Mouse (Mus musculus): ENCODE results near the gene Kcnd3. TPM values are rescaled to one million over a fixed set of nuclear protein-coding genes. Genes with fewer than 3 reads are reported as not detected.

The Kcnd3 gene
- total and polyA plus RNA-seq, 2 experiments from 2014 or later, result 7.5 to 48.9 TPM

- no peaks in the 10 kb centered on the region for H3K9me3 ChIP-seq (ENCODE audit: low read length)
- 47% methylated on average over 8 of the region's 8 CpGs for WGBS
- no peak overlapping the region for H3K9ac ChIP-seq
- H3K4me2 ChIP-seq (ENCODE audit: low read depth), result no peak overlapping the region
- no peak overlapping the region for H3K4me3 ChIP-seq (ENCODE audit: low read depth, low read length)
- H3K27me3 ChIP-seq (ENCODE audit: insufficient read depth, low read length), result no peaks in the 10 kb centered on the region
- no peak for TF ChIP-seq CTCF (IDR thresholded peaks at IDR 0.05; ENCODE audit: low read depth)
- DNase-seq (no peak), ATAC-seq (no peak)
- H3K27ac ChIP-seq (ENCODE audit: low read depth, low read length), result no peak overlapping the region
- no peaks in the 10 kb centered on the region for H3K36me3 ChIP-seq (ENCODE audit: insufficient read depth)
- H3K4me1 ChIP-seq (ENCODE audit: insufficient read depth), result peaks cover 8% of the 10 kb centered on the region; the same call in 1 of the 2 replicates
Measured at GRCm38 (mm10) chr3:105487171-105487570, 35.0 kb downstream of the Kcnd3 start.

DNA sequence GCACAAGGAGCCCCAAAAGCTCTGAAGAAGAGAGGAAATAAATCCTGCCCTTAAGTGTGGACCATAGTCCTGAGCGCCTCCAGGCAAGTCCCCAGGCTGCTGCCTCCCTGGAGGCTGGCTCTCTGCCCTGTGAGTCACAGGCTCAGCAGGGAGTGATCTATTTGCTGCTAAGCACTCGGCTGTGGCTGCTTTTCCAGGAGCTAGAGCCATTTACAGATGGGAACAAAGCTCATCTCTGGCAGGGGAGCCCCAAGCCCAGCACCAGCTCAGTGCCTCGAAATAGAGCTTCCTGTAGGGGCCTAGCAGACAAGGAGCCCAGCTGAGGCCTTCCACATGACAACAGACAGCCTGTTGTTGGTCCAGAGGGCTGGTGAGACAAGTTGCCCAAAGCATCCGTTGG is 37.5 kb downstream of the Kcnd3 start:
- Histone ChIP-seq H3K4me3 (ENCODE audit: low read depth, low read length) (no peak overlapping the region), H3K36me3 (ENCODE audit: insufficient read depth) (no peaks in the 10 kb centered on the region), H3K9me3 (ENCODE audit: low read length) (no peaks in the 10 kb centered on the region), H3K4me2 (ENCODE audit: low read depth) (no peak overlapping the region), H3K27me3 (ENCODE audit: insufficient read depth, low read length) (no peaks in the 10 kb centered on the region), H3K4me1 (ENCODE audit: insufficient read depth) (0 out of 2 replicates have a peak, but pooled peaks cover 8% of the 10 kb centered on the region), H3K27ac (ENCODE audit: low read depth, low read length) (peak overlapping the region; percentile 57), H3K9ac (no peak overlapping the region)
- peak; percentile 73 for ATAC-seq
- no peak for TF ChIP-seq CTCF (IDR thresholded peaks at IDR 0.05; ENCODE audit: low read depth)
- 18% methylated on average over 4 of the region's 4 CpGs for WGBS
- DNase-seq, result peak; percentile 67

GRCm38 (mm10) chr3:105494886-105495285 is 42.8 kb downstream of the Kcnd3 start:
- H3K27ac ChIP-seq (ENCODE audit: low read depth, low read length), result no peak overlapping the region
- 0 out of 2 replicates have a peak, but pooled peaks cover 5% of the 10 kb centered on the region for H3K4me1 ChIP-seq (ENCODE audit: insufficient read depth)
- no peak overlapping the region for H3K4me2 ChIP-seq (ENCODE audit: low read depth)
- H3K4me3 ChIP-seq (ENCODE audit: low read depth, low read length), result no peak overlapping the region
- ATAC-seq (no peak), DNase-seq (no peak)
- no peaks in the 10 kb centered on the region for H3K36me3 ChIP-seq (ENCODE audit: insufficient read depth)
- WGBS, result 84% methylated on average over 9 of the region's 9 CpGs
- H3K9ac ChIP-seq, result no peak overlapping the region
- no peaks in the 10 kb centered on the region for H3K27me3 ChIP-seq (ENCODE audit: insufficient read depth, low read length)
- H3K9me3 ChIP-seq (ENCODE audit: low read length), result no peaks in the 10 kb centered on the region
- TF ChIP-seq CTCF (IDR thresholded peaks at IDR 0.05; ENCODE audit: low read depth), result no peak

DNA sequence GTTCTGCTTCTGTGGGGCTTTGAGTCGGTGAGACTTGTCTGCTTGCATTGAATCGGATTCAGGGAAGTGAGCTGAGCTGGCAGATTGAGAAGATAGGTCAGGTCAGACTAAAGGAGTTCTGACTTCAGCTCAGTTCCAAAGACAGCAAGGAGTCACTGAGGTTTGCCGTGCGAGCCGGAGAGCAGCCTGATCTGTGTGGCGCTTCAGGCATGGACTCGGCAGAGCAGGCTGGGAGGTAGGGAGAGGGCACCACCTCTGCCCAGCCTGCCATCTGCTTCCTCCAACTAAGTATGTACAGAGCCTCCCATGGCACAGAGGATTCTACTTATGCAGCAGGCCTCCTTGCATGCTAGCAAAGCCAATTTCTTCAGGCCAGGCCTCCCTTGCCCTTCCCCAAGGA is 44.1 kb downstream of the Kcnd3 start:
- Histone ChIP-seq H3K9ac (no peak overlapping the region), H3K9me3 (ENCODE audit: low read length) (no peaks in the 10 kb centered on the region), H3K27me3 (ENCODE audit: insufficient read depth, low read length) (no peaks in the 10 kb centered on the region), H3K4me1 (ENCODE audit: insufficient read depth) (0 out of 2 replicates have a peak, but pooled peaks cover 4% of the 10 kb centered on the region), H3K36me3 (ENCODE audit: insufficient read depth) (no peaks in the 10 kb centered on the region), H3K4me2 (ENCODE audit: low read depth) (no peak overlapping the region), H3K4me3 (ENCODE audit: low read depth, low read length) (no peak overlapping the region), H3K27ac (ENCODE audit: low read depth, low read length) (no peak overlapping the region)
- DNase-seq (no peak), ATAC-seq (no peak)
- TF ChIP-seq CTCF (IDR thresholded peaks at IDR 0.05; ENCODE audit: low read depth), result no peak
- 77% methylated on average over 7 of the region's 7 CpGs for WGBS

- Histone ChIP-seq H3K4me1 (ENCODE audit: insufficient read depth) (0 out of 2 replicates have a peak, but pooled peaks cover 4% of the 10 kb centered on the region), H3K4me2 (ENCODE audit: low read depth) (no peak overlapping the region), H3K9ac (no peak overlapping the region), H3K27ac (ENCODE audit: low read depth, low read length) (no peak overlapping the region), H3K36me3 (ENCODE audit: insufficient read depth) (no peaks in the 10 kb centered on the region), H3K9me3 (ENCODE audit: low read length) (no peaks in the 10 kb centered on the region), H3K27me3 (ENCODE audit: insufficient read depth, low read length) (no peaks in the 10 kb centered on the region), H3K4me3 (ENCODE audit: low read depth, low read length) (no peak overlapping the region)
- TF ChIP-seq CTCF (IDR thresholded peaks at IDR 0.05; ENCODE audit: low read depth), result no peak
- ATAC-seq, result no peak
- 85% methylated on average over 5 of the region's 5 CpGs for WGBS
- no peak for DNase-seq
Measured at GRCm38 (mm10) chr3:105496935-105497334, 44.8 kb downstream of the Kcnd3 start.

GRCm38 (mm10) chr3:105501071-105501470 is 48.9 kb downstream of the Kcnd3 start:
- Histone ChIP-seq H3K9me3 (ENCODE audit: low read length) (no peaks in the 10 kb centered on the region), H3K4me3 (ENCODE audit: low read depth, low read length) (no peak overlapping the region), H3K4me1 (ENCODE audit: insufficient read depth) (peaks cover 11% of the 10 kb centered on the region), H3K9ac (no peak overlapping the region), H3K36me3 (ENCODE audit: insufficient read depth) (no peaks in the 10 kb centered on the region), H3K27ac (ENCODE audit: low read depth, low read length) (no peak overlapping the region), H3K4me2 (ENCODE audit: low read depth) (no peak overlapping the region), H3K27me3 (ENCODE audit: insufficient read depth, low read length) (no peaks in the 10 kb centered on the region)
- 76% methylated on average over 1 of the region's 1 CpGs for WGBS
- TF ChIP-seq CTCF (IDR thresholded peaks at IDR 0.05; ENCODE audit: low read depth), result no peak
- DNase-seq (no peak), ATAC-seq (no peak)

- no peak for TF ChIP-seq CTCF (IDR thresholded peaks at IDR 0.05; ENCODE audit: low read depth)
- H3K4me1 ChIP-seq (ENCODE audit: insufficient read depth), result peaks cover 20% of the 10 kb centered on the region
- ATAC-seq, result no peak
- DNase-seq, result no peak
- no peaks in the 10 kb centered on the region for H3K36me3 ChIP-seq (ENCODE audit: insufficient read depth)
- 81% methylated on average over 3 of the region's 3 CpGs for WGBS
- no peak overlapping the region for H3K9ac ChIP-seq
- H3K27me3 ChIP-seq (ENCODE audit: insufficient read depth, low read length), result no peaks in the 10 kb centered on the region
- no peak overlapping the region for H3K4me3 ChIP-seq (ENCODE audit: low read depth, low read length)
- no peaks in the 10 kb centered on the region for H3K9me3 ChIP-seq (ENCODE audit: low read length)
- no peak overlapping the region for H3K4me2 ChIP-seq (ENCODE audit: low read depth)
- H3K27ac ChIP-seq (ENCODE audit: low read depth, low read length), result no peak overlapping the region
Measured at GRCm38 (mm10) chr3:105504272-105504671, 52.1 kb downstream of the Kcnd3 start.
